Mouse (Mus musculus) 3T3-L1 (cell line): ENCODE results near the gene Fam183b.
"Not testable (repeated sequence)": the region's sequence is repeated elsewhere in the genome, so short reads cannot be mapped to it uniquely, and the experiment has no call there.

Experiments
- DNase-seq: peaks from one replicate; pipeline ENCODE4 v3.0.0-alpha.2; 2015; ENCODE audit warnings: low read depth, low spot score

The Fam183b gene

DNA sequence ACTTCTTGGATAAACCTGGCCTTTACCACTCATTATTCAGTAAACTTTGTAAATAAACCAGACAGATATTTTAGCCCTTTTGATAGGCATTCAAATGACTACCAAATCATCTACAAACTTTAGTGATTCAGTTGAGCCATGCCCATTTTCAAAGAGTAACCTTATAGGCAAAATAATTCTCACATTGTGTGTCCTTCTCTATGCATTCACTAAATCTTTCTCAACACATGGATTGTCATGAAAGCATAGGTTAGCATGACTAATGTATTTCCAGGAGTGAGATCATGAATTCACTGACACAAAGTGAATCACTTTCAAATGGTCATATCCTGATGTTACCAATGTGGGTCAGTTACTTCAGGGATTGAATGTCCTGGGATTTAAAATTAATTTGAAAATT, 28.9 kb downstream of the Fam183b start, which contains the start of gene Olfr315:
Olfr315 (plus strand) TSS at position 301 of the 400 bp plus-strand sequence.
- DNase-seq = no peak

DNA sequence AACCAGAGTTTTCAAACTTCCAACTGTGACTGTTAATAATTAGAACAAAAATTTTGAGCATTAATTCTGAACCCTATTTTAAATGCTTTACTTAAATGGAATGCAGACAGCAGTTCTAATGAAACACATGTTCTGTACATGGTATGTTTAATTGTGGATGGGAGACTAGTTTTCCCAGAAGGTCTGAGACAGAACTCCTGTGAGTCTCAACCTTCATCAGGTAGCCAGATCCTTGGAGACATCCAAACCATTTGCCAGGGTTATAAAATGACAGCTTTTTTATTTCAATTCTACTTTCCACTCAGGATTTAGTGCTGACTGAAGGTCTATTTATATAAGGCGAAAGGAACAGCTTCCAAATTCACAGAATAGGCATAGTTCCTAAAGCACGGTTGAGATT, 49.3 kb downstream of the Fam183b start, which contains the start of gene Olfr316:
Olfr316 (plus strand) TSS at position 301 of the 400 bp plus-strand sequence.
- DNase-seq = no peak

DNA sequence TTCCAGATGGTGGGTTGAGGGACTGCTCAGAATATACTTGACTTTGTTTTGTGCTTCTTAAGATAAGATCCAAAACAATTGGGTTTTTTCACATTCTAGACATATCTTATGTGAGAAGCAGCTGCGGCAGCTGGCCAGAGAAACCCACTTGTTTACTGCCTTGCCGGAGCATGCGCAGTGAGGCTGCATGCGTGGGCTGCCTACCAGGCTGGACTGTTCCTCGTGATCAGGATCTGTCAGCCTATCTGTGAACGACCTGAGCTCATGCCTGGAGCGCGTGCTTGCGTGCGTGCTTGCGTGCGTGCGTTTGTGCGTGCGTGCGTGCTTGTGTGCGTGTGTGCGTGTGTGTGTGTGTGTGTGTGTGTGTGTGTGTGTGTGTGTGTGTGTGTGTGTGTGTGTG, 50.7 kb downstream of the Fam183b start:
- not testable (repeated sequence) for DNase-seq
